Mouse (Mus musculus) heart, adult 2 months (tissue): ENCODE results near the gene Trmt10b. TPM values are rescaled to one million over a fixed set of nuclear protein-coding genes. Genes with fewer than 3 reads are reported as not detected.

Source experiments
- DNase-seq, 2 experiments: peaks; one replicate each; pipeline ENCODE4 v3.0.0; 2021
- H3K27ac ChIP-seq: fragments of 200-600 bp; 2 replicates; pipeline ENCODE4 v1.8.1; 2022
- H3K27me3 ChIP-seq: fragments of 200-500 bp; 2 replicates; pipeline ENCODE4 v1.6.1; 2012; ENCODE audit warnings: mild to moderate bottlenecking, low read length, inconsistent platforms, mixed read lengths; ENCODE audit not compliant: control insufficient read depth, insufficient read depth
- H3K36me3 ChIP-seq: fragments of 200-500 bp; 2 replicates; pipeline ENCODE4 v1.6.1; 2012; ENCODE audit warnings: low read length, inconsistent platforms; ENCODE audit not compliant: control insufficient read depth, insufficient read depth
- H3K4me1 ChIP-seq: fragments of 200-500 bp; 2 replicates; pipeline ENCODE4 v1.6.1; 2011; ENCODE audit warnings: low read length; ENCODE audit not compliant: control insufficient read depth, insufficient read depth
- H3K4me3 ChIP-seq: fragments of 200-600 bp; 2 replicates; pipeline ENCODE4 v1.8.1; 2022
- H3K79me2 ChIP-seq: fragments of 200-500 bp; replicated peaks from 2 replicates; pipeline ENCODE4 v1.6.1; 2012; ENCODE audit warnings: mild to moderate bottlenecking, inconsistent platforms, low read length, moderate library complexity, mixed read lengths; ENCODE audit not compliant: control insufficient read depth, insufficient read depth
- H3K9ac ChIP-seq: fragments of 200-500 bp; 2 replicates; pipeline ENCODE4 v1.6.1; 2012; ENCODE audit warnings: low read depth, mild to moderate bottlenecking, control low read depth, inconsistent platforms, low read length, mixed read lengths
- CTCF ChIP-seq: fragments of 200-600 bp; IDR thresholded peaks from 2 replicates; pipeline ENCODE4 v1.8.1; 2022; ENCODE audit warnings: antibody characterized with exemption, mild to moderate bottlenecking, moderate library complexity
- EP300 ChIP-seq: fragments of 200-500 bp; IDR thresholded peaks from 2 replicates; pipeline ENCODE4 v1.6.1; 2011; ENCODE audit warnings: low read depth, low read length, control low read depth; ENCODE audit not compliant: insufficient read depth
- POLR2A ChIP-seq: fragments of 200-500 bp; IDR thresholded peaks from 2 replicates; pipeline ENCODE4 v1.6.1; 2011; ENCODE audit warnings: mild to moderate bottlenecking, low read depth, low read length, control low read depth; ENCODE audit not compliant: insufficient read depth
- WGBS: fragments of 180-500 bp; shearing (Covaris S2); methylation state at CpG from one replicate; pipeline ENCODE4 v1.1.7; 2018; 5-methylcytosine and 5-hydroxymethylcytosine counted together
- intact Hi-C: fragments of 180-260 bp; cut with DNase I; formaldehyde crosslinking; loops from one replicate; pipeline ENCODE4 v1.15.1; 2025
- polyA plus RNA-seq: library from polyadenylated mRNA; depleted of rRNA; stranded (reverse); fragments of >200 nt; gene quantifications from 2 replicates; pipeline ENCODE4 v1.2.3, GENCODE M21; 2012
- total RNA-seq, 2 experiments: library from RNA; stranded (reverse); gene quantifications; 2 replicates each; pipeline ENCODE4 v1.2.3; 2021

The Trmt10b gene
- total and polyA plus RNA-seq, 3 experiments, result 2.7 to 4.3 (median 4.1) TPM

- Histone ChIP-seq H3K36me3 (no peaks in the 10 kb centered on the region), H3K4me3 (no peak overlapping the region), H3K79me2 (no peaks in the 10 kb centered on the region), H3K27ac (no peak overlapping the region), H3K9ac (no peak overlapping the region), H3K4me1 (no peaks in the 10 kb centered on the region), H3K27me3 (no peaks in the 10 kb centered on the region)
- 87% methylated on average over 4 of the region's 4 CpGs for WGBS
- intact Hi-C loops, result no loop called here
- no peak for DNase-seq
- TF ChIP-seq CTCF, result no peak
- no peak for TF ChIP-seq POLR2A
- no peak for TF ChIP-seq EP300
Observed at GRCm38 (mm10) chr4:45261551-45261950, 35.4 kb upstream of the Trmt10b start.

- intact Hi-C loops, result no loop called here
- Histone ChIP-seq H3K9ac (no peak overlapping the region), H3K27me3 (no peaks in the 10 kb centered on the region), H3K36me3 (no peaks in the 10 kb centered on the region), H3K4me3 (no peak overlapping the region), H3K27ac (no peak overlapping the region), H3K79me2 (no peaks in the 10 kb centered on the region), H3K4me1 (no peaks in the 10 kb centered on the region)
- no peak for TF ChIP-seq POLR2A
- TF ChIP-seq EP300, result no peak
- no peak for TF ChIP-seq CTCF
- DNase-seq, result no peak
- 52% methylated on average over 3 of the region's 3 CpGs for WGBS
Observed at GRCm38 (mm10) chr4:45267883-45268282, 29.0 kb upstream of the Trmt10b start.

DNA sequence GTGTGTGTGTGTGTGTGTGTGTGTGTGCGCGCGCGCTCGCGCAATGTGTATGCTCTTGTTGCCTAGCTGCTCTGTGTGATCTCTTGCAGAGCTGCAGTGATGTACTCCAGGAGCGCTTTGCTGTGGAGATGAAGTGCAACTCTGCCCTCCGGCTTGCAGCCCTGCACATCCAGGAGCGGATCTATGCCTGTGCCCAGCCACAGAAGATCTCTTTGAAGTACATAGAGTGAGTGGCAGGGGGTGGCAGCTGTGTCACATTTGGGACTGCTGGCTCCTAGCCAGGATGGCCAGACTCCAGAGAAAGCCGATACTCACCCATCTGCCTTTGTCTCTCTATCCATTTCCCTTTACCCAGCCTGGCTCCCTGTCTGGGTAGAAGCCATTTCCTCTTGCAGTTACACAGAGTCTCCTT, 25.9 kb upstream of the Trmt10b start:
- no peak for TF ChIP-seq EP300
- no peak for TF ChIP-seq CTCF
- no peak for TF ChIP-seq POLR2A
- Histone ChIP-seq H3K9ac (no peak overlapping the region), H3K4me1 (no peaks in the 10 kb centered on the region), H3K27ac (no peak overlapping the region), H3K4me3 (no peak overlapping the region), H3K27me3 (no peaks in the 10 kb centered on the region), H3K36me3 (no peaks in the 10 kb centered on the region), H3K79me2 (no peaks in the 10 kb centered on the region)
- WGBS, result 51% methylated on average over 10 of the region's 10 CpGs
- no peak for DNase-seq
- intact Hi-C loops, result no loop called here

GRCm38 (mm10) chr4:45275770-45276169, 21.2 kb upstream of the Trmt10b start:
- H3K27ac ChIP-seq, result no peak overlapping the region
- no peak overlapping the region for H3K9ac ChIP-seq
- H3K36me3 ChIP-seq, result no peaks in the 10 kb centered on the region
- no peaks in the 10 kb centered on the region for H3K27me3 ChIP-seq
- intact Hi-C loops, result no loop called here
- H3K79me2 ChIP-seq, result no peaks in the 10 kb centered on the region
- DNase-seq, result no peak
- WGBS, result 77% methylated on average over 8 of the region's 8 CpGs
- no peak overlapping the region for H3K4me3 ChIP-seq
- TF ChIP-seq CTCF (no peak), EP300 (no peak), POLR2A (no peak)
- H3K4me1 ChIP-seq, result no peaks in the 10 kb centered on the region

- Histone ChIP-seq H3K79me2 (no peaks in the 10 kb centered on the region), H3K27me3 (no peaks in the 10 kb centered on the region), H3K4me3 (no peak overlapping the region), H3K9ac (no peak overlapping the region), H3K4me1 (no peaks in the 10 kb centered on the region), H3K36me3 (no peaks in the 10 kb centered on the region), H3K27ac (no peak overlapping the region)
- no peak for TF ChIP-seq EP300
- no peak for DNase-seq
- intact Hi-C loops, result no loop called here
- WGBS, result 51% methylated on average over 8 of the region's 8 CpGs
Observed at GRCm38 (mm10) chr4:45279292-45279691, 17.6 kb upstream of the Trmt10b start.

DNA sequence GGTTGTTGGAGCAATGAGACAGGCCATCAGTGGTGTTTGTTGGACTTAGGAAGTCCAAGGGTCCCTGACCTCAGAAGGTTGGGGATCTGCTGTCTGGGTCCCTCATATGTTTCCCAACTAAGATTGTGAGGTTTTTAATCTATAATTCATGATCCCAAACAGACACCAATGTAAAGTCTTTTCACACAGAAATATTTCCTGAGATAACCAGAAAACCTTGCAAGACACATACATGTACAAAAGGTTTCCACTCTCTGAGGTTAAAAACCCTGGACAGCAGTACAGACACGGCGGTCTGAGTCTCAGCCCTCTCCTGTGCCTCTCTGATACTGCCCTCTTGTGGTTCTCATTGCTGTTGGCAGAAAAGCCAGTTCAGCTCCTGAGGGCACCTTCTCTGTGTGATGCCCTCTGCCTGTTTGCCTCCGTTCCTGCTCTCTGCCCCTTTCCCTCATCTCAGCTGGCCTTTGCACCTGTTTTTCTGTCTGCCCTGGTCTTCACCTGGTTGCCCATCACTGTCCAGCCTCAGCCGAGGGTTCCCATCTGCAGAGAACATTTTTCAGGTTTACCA, 16.9 kb upstream of the Trmt10b start:
- intact Hi-C loops, result loop anchor here (1.0 kb wide), 3 partner anchors 183 to 307 kb away; no protein-coding TSS in a partner anchor
- DNase-seq, result peak; percentile 30 to 43
- peak; percentile 94; the same call in 1 of the 2 replicates for TF ChIP-seq CTCF
- peak; percentile 83; the same call in 1 of the 2 replicates for TF ChIP-seq EP300
- TF ChIP-seq POLR2A, result no peak

More for the DNA sequence above, 16.9 kb upstream of the Trmt10b start:
- no peak overlapping the region for H3K9ac ChIP-seq
- no peaks in the 10 kb centered on the region for H3K36me3 ChIP-seq
- no peaks in the 10 kb centered on the region for H3K79me2 ChIP-seq
- WGBS, result 23% methylated on average over 4 of the region's 4 CpGs
- no peak overlapping the region for H3K4me3 ChIP-seq
- no peaks in the 10 kb centered on the region for H3K4me1 ChIP-seq
- no peaks in the 10 kb centered on the region for H3K27me3 ChIP-seq
- no peak overlapping the region for H3K27ac ChIP-seq
